Mouse (Mus musculus) cerebellum, adult 11-12 months (tissue): ENCODE data around the gene Dennd6a.

Experiments used
- DNase-seq: peaks from one replicate; pipeline ENCODE4 v3.0.0; 2022

Gene Dennd6a

DNA sequence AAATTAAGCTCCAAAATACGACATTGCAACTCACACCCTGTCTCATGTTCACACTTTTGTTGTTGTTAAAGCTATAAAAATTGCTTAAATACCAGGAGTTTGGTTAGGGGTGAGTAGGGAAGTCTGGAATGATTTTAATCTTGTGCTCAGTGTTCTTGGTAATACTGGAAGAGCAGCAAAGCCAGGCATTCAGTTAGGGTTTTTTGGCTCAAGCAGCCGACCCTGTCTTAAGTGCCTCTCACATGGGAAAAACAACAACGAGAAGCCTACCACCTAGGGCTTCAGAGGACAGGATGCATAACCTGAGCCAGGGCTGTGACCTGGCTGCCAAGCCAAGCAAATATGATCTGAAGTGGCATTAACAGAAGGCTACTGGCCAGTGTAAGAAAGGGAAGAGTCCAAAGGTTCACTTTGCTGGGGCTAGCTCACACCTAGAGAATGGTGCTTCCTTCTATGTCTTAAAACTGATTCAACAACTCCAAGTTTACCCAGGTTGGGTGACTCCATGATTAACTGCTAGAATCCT lies 2.7 kb downstream of the Dennd6a start:
- DNase-seq: peak; percentile 58

- DNase-seq: peak; percentile 15
Measured at GRCm38 (mm10) chr14:26578791-26579191, 5.1 kb downstream of the Dennd6a start.

GRCm38 (mm10) chr14:26579346-26580343 lies 6.0 kb downstream of the Dennd6a start:
- DNase-seq: peak; percentile 90

DNA sequence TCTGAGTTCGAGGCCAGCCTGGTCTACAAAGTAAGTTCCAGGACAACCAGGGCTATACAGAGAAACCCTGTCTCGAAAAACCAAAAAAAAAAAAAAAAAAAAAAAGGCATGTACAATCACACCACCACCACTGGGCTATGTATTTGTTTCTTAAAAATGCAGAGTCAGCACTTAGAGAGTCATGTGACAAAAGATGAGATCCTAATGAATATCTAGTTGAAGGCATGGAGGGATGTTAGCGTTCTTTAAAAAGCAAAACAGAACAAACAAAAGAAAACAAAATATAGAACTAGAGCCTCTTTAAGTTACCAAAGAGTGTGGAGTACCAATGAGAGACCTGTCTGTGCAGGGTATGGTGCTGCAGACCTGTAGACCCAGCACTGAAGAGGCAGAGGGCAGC lies 10.0 kb downstream of the Dennd6a start:
- no peak for DNase-seq

- DNase-seq: no peak
Measured at GRCm38 (mm10) chr14:26587116-26587515, 13.5 kb downstream of the Dennd6a start.

- no peak for DNase-seq
Measured at GRCm38 (mm10) chr14:26591353-26591752, 17.7 kb downstream of the Dennd6a start.

DNA sequence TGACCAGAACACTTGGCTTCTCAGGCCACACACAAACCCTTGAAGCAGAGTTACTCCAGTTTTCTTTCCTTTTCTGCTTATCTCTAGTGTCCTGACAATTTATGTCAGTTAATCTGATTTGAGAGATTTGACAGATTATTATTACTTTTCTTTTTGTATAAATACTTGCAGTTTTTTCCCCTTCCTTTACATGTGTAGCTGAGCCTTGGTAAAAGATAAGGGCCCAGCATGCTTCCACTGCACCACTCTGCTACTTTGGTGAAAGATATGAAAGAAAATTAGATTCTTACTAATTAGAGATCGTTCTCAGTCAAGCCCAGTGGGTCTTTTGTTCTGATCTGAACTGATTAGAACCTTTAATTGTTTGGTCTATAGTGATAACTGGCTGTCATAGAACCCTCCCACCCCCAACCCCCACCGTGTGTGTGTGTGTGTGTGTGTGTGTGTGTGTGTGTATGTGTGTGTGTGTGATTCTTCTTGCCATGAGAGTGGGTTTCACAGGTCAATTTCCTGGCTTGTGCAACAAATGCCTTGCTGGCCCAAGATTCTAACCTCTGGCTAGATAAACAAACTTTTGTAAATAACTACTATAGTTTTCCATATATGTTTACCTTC lies 19.7 kb downstream of the Dennd6a start:
- DNase-seq: no peak

- no peak for DNase-seq
Measured at GRCm38 (mm10) chr14:26595167-26595566, 21.5 kb downstream of the Dennd6a start.

DNA sequence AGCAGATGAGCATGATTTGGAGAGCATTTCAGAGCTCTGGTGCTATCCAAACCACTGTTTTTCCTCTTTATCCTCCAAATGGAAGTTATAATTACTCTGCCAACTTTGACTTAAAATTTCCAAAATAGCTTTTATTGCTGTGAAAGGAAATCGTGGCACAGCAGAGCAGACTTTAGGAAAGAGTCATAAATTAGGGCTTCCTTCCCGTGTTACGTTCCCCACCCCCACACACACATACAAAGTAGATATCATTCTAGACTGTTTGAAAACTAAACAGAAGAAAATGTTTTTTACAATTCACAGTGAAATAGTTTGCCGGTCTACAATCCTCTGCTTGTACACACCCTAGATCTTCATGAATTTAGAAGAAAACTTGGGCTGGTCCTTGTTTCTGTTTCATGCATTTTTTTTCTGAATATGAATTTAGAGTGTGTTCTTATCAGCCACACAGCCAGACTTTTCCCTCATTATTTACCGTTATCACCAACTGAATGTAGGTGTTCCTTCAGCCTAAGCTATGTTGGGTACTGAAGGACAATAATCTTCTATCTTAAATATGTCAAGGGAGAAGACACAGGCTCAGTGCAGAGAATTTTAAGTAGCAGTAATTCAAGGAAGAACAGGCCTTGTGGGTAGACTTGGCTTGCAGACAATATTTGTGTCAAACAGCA lies 22.2 kb downstream of the Dennd6a start:
- no peak for DNase-seq

DNA sequence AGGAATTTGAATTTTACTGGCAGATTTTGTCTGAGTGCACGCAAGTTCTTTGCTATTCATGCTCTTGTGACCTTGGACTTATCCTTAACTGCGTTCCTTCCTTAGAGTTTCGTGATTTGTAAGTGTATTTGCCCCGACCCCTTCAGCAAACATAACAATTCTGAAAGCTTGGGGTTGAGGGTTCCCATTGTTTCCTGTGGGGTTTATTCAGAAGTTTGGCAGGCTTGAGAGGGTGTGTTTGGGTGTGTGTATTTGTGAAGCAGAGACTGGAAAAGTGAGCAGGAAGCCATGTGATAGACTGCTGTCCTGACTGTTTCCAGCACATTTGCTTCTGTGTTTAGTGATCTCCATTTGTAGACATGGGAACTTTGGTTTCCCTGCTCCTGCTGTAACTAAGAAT lies 31.7 kb downstream of the Dennd6a start:
- DNase-seq: no peak

- no peak for DNase-seq
Measured at GRCm38 (mm10) chr14:26609674-26610073, 36.0 kb downstream of the Dennd6a start.

DNA sequence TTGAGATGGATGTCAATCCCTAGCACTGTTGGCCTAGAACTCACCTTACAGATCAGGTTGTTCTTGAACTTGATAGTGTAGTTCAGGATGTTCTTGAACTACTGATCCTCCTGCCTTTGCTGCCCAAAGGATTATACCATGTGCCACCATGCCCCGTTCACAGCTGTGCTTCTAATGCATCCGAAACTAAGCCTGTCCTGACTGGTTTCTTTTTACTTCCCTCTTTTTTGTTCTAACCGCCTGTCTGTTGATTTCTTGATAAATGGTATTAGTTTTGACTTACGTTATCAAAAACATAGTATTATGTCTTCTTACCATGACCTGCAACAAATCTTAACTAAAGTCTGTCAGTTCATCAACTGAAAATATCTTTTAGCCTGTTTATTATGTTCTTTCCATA lies 37.0 kb downstream of the Dennd6a start:
- DNase-seq: no peak

DNA sequence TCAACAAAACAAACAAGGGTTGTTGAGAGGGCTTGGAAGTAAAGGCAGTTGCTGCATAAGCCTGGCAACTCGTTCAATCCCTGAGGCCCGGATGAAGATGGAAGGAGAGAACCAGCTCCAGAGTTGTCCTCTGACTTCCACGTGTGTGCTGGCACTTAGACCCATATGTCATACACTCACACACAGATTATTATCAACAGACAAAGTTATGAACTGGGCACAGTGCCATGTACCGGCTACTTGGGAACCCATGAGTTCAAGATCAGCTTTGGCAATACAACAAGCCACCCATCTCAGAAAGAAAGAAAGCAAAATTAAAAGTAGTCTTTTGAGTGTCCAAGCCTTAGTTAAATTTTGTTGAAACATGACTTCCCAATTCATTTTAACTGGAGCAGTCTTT lies 51.6 kb downstream of the Dennd6a start:
- DNase-seq: no peak

DNA sequence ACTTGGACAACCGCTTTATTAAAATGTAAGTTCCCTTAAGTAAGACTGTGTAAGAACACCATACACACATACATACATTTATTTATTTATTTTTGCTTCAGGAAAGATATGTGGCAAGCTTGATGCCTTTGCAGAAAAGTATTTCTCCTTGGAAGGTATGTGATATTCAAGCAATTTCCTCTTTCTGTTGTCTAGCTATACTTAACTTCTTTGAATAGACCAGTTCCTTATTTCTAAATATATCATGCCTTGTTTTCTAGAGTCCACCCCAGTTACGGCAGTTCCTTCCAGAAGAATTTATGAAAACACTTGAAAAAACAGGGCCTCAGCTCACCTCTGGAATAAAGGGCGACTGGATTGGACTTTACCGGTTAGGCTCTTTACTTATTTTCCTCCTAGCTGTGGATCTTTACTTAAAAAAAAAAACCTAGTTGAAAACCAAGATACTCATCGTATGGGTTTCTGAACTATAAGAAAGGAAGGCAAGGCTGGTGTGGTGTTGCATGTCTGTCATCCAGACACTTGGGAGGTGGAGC lies 53.0 kb downstream of the Dennd6a start:
- no peak for DNase-seq

- peak; percentile 62 for DNase-seq
Measured at GRCm38 (mm10) chr14:26637025-26637850, 63.6 kb downstream of the Dennd6a start.

GRCm38 (mm10) chr14:26637851-26638707 lies 64.4 kb downstream of the Dennd6a start, which contains the start of gene Arf4:
Arf4 (plus strand) TSS chr14:26638074.
- DNase-seq: peak; percentile 100

- DNase-seq: no peak
Measured at GRCm38 (mm10) chr14:26638708-26639084, 65.0 kb downstream of the Dennd6a start.

DNA sequence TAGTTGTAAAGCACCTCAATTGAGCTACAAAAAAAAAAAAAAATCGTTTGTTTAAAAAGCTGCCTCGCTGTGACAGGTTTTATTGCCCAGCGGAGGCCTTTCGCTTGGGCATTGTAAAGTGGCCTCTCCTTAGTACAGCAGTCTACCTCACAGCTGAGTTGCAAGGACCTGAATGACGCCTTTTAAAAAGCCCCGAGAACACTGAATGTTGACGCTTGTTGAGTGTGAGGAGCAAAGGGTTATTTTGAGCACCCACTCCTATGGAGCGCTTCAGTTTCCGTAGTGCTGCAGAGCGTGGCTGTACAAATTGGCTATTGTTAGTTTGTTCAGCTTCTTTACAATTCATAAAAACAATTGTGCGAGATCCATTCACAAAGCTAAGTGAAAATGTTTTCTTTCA lies 65.6 kb downstream of the Dennd6a start:
- DNase-seq: no peak

GRCm38 (mm10) chr14:26639961-26640360 lies 66.3 kb downstream of the Dennd6a start:
- DNase-seq: peak; percentile 33

GRCm38 (mm10) chr14:26643006-26643624 lies 69.5 kb downstream of the Dennd6a start:
- DNase-seq: no peak
